Mouse (Mus musculus) CD4-positive helper T cell, adult 2 months (primary cell): ENCODE results near the gene Trappc10.

ENCODE experiments used
- DNase-seq: peaks from one replicate; pipeline ENCODE4 v3.0.0-alpha.2; 2012; ENCODE audit warnings: low read depth, missing footprints, low spot score

Trappc10 gene

GRCm38 (mm10) chr10:78244438-78245224 lies at the start of gene Trappc10:
TSS of gene Trappc10 (minus strand) at chr10:78244641.
- DNase-seq: peak; percentile 92

GRCm38 (mm10) chr10:78293576-78293975 lies 49.1 kb upstream of the Trappc10 start:
- no peak for DNase-seq

GRCm38 (mm10) chr10:78292381-78292780 lies 47.9 kb upstream of the Trappc10 start:
- DNase-seq: no peak

DNA sequence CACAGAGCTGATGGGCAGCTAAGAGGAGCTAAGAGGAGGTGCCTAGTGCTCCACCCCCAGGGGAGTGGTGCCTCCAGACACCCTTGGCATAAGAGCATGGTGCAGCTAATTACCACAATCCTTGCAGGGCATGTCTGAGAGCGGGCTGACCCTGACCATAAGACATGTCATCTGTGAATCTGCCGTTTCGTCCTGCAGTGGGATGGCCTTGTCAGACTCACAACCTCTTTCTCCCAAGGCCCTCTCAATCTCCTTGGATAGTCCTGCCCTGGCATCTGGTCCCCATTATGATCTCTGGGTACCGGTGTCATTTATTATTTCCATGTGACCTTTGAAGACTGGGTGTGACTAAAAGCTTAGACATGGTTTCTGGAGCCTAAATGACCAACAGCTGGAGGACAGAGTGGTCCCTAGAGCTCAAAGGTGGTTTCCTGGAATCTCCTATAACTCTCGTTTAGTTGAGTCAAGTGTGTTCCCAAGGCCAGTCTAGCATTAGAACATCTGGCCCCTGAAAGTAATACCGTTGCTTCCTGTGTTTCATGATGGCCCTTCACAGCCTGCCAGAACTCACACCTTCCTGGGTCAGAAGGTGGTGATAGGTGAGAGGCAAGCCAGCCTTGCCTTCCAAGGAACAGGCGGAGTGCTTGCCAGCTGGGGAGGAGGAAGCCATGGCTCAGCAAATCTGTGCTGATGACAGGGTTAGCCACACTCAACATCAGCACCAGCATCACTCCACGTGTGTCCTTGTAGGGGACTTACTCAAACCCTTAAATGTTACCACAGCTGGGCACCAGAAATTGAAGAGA lies 46.5 kb upstream of the Trappc10 start:
- no peak for DNase-seq

- no peak for DNase-seq
Observed at GRCm38 (mm10) chr10:78288896-78289295, 44.5 kb upstream of the Trappc10 start.

DNA sequence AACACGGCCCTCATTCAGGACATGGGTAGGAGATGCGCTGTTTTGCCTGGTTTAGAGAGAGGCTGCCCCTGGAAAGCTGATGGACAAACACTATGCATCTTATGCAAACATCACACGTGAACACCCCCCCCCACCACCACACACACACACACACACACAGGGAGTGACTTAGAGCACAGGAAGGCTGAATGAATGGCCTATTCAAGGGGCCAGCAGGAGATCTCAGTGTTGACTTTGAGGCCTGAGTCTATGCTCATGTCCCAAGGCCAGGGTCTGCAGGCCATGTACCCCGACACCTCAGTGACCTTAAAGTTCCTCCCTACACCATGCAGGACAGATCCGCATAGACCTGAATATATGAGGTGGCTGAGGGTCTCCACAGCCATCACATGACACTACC lies 43.7 kb upstream of the Trappc10 start:
- no peak for DNase-seq

DNA sequence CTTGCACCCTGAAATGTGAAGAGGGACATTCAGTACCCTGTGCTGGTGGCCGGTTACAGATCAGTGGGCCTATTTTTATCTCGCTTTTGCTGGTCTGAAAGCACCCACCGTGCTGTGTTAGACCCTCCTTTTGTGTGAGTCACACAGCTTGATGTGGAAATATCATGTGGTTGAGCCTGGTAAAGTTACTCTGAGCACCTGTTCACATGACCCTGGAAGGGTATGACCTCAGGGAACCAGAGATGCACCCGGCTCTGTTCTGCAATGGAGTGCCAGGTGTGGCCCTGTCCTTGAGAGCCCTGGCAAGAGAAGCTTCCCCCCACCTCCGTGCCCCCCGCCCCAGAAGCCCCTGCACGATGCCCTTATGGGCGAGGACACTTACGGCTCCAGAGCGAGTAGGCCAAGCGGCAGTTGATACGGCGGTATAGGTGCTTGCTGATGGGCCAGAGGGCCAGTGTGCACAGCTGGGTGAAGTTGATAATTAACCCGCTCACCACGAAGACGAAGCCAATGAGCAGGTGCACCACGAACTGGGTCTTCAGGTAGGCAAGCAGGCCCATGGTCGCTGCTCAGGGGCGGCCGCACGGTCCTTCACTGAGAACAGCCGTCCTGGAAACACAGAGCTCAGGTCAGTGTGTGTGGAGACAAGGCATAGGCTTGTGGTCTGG lies 43.2 kb upstream of the Trappc10 start:
- no peak for DNase-seq

- DNase-seq: no peak
Observed at GRCm38 (mm10) chr10:78285959-78286358, 41.5 kb upstream of the Trappc10 start.

GRCm38 (mm10) chr10:78285409-78285808 lies 41.0 kb upstream of the Trappc10 start:
- DNase-seq: no peak

- no peak for DNase-seq
Observed at GRCm38 (mm10) chr10:78284812-78285211, 40.4 kb upstream of the Trappc10 start.

DNA sequence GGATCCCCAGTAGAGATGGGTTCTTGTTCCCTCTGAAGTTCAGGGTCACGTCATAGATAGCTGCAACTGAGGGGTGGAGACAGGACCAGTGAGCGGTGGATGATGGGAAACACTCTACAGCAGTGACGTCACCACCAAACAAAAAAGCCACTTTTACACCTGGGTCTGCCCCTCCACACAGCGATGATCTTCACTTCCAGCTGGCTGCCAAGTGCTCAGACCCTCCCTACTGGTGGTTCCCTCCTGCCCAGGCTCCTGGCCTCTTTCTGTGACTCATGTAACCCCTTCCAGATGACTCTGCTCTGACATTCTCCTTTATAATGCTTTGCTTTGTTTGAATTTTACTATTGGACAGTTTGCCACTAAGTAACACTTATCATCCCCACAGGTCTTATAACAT lies 38.0 kb upstream of the Trappc10 start:
- no peak for DNase-seq

- DNase-seq: no peak
Observed at GRCm38 (mm10) chr10:78280486-78280885, 36.0 kb upstream of the Trappc10 start.

DNA sequence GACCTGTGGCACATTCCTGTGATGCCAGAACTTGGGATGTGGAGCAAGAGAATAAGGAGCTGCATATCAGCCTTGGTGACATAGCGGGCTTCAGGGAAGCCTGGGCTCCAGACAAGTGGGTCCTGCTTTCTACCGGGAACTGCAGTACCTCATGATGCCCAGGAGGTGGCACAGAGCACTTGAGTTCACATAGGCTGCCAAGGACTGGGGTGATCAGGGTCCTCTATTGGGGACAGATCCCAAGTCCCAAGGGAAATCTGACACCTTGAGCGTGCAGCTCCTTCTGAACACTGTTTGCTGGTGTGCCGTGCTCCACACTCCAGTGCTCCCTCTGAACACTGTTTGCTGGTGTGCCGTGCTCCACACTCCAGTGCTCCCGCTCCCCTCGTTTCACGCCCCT lies 34.8 kb upstream of the Trappc10 start:
- peak; percentile 58 for DNase-seq

DNA sequence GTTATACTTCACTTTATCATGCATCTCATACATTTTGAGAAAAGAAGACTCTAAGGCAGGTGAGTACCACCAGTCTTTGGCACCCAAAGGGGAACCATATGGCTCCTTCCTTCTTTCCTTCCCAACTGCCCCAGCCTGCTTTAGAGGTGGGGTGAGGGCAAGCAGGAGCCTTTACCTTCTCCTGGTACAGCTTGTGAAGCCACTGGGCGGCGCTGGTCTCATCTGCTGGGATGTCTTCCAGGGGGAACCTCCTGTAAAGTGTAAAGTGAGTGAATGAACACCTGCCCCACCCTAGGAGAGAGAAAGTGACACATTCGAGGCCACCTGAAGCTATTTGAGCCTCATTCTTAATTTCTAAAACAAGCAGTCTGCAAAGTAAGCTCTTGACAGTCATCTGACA lies 33.4 kb upstream of the Trappc10 start:
- no peak for DNase-seq

DNA sequence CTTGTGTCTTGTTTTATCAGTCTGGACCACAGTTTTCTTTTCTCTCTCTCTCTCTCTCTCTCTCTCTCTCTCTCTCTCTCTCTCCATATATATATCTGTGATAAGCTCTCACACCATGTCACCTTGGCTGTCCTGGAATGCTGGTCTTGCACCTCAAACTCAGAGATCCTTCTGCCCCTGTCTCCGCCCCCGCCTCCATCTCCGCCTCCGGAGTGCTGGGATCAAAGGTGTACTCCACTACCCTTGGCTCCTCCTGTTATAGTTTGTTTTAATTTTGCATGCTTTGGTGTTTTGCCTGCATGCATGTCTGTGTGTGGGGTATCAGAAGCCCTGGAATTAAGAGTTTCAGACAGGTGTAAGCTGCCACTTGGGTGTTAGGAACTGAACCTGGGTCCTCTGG lies 31.8 kb upstream of the Trappc10 start:
- DNase-seq: no peak

DNA sequence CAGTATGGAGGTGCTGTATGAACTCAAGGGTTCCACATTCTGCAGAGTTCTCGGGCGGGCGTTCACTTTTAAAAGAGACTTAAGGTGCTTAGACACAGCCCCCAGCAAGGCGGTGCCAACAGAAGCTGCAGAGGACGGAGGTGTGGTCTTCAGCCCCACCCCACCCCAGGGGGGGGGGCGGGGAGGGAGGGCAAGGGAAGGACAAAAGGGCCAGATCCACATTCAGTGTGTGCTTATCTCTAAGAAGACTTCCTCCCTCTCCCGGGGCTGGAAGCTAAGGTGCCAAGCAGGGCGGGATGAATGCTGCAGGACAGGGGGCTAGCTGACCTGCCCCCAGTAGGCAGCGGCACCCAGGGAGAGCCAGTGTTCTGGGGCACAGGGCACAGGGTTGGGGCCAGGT lies 28.5 kb upstream of the Trappc10 start:
- DNase-seq: no peak

DNA sequence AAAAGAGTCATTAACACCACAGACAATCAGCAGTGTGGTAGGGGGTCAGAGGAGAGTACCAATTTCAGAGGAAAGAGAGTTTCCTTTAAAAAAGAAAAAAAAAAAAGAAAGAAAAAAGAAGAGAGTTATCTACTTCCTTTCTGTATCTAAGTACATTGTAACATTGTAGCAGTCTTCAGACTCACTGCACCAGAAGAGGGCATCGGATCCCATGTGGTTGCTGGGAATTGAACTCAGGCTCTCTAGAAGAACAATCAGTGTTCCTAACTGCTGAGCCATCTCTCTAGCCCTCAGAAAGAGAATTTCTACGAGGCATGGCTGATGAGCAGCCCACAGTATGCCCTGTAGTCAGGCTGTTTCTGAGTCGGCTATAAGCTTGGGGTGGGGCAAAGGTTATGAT lies 21.4 kb upstream of the Trappc10 start:
- no peak for DNase-seq

DNA sequence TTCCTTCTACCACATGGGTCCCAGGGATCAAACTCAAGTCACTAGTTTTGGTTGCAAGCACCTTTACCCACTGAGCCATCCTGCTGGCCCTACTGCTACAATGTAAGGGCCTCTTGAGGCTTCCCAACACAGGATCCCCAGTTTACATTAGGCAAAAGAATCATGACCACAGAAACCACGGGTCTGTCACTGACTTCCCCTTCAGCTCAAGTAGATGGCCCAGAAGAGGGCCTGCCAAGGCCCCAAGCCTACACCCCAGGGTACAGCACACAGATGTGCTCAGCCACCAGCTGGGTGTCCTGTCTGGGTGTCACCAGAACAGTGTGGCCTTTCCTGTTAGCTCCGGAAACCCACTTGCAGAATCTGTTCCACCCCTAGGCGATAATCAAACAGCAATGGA lies 20.3 kb upstream of the Trappc10 start:
- DNase-seq: no peak

DNA sequence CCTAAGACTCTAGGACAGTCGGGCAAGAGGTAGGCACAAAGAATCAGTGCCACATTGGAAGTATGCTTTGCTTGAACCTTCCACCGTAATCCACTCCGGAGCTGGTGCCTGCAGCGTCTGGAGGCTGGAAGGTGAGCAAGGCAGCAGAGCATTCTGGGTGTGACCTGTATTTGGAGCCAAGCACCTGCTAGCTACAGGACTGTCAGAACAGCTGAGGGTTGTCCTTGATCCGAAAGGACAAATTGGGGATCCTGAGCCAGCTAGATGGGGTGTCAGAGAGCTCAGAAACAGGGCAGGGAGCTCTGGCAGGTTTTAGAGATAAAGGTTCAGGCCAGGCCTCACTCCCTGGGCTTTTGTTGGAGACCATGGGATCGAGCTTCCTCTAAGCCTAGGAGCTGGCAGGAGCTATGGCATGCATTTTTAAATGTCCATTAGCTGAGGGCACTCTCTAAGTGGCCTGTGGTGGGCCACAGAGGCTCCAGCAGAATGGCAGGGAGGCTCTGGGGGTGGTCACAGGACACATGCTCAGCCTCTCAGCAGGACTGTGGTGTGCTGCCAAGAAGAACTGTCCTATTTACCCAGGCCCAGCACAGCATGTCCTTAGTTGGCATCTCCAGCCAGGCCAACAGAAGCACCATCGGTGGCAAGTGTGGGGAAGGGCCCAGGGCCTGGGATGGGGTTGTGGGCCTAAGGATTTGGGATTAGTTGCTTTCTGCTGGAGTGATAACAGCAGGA lies 16.6 kb upstream of the Trappc10 start:
- DNase-seq: no peak

GRCm38 (mm10) chr10:78260322-78260721 lies 15.9 kb upstream of the Trappc10 start:
- no peak for DNase-seq

GRCm38 (mm10) chr10:78259702-78260101 lies 15.3 kb upstream of the Trappc10 start:
- no peak for DNase-seq

GRCm38 (mm10) chr10:78259230-78259629 lies 14.8 kb upstream of the Trappc10 start:
- no peak for DNase-seq
